Mouse (Mus musculus): Measurements from ENCODE around the gene Gm10188. TPM values are rescaled to one million over a fixed set of nuclear protein-coding genes. Genes with fewer than 3 reads are reported as not detected.

Gene Gm10188
- polyA plus RNA-seq, 1 experiment, result not detected

DNA sequence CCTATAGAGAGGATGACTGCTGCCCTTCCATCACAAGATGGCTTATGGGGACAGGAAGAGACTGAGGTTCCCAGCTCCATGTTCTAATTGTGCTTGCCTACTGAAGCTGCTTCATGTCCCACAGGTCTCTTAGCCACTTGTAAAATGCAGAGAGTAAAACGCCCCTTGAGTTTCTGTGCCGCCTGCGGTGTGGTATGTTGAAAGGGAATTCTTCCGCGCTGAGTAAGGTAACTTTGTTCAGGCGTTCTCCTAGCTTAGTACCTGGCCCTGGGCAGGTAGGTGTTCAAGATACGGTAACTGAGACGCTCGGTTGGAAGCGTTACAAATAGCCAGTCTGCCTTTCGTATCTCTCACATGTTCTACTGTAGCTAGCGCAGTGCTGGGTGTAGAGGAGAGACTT, 17.9 kb downstream of the Gm10188 start:
- 46% methylated on average over 12 of the region's 12 CpGs for WGBS
- H3K27ac ChIP-seq (ENCODE audit: insufficient read depth, low read depth, low read length), result no peak overlapping the region
- H3K4me1 ChIP-seq (ENCODE audit: control insufficient read depth, insufficient read depth, low read length), result peaks cover 43% of the 10 kb centered on the region
- TF ChIP-seq CTCF (IDR thresholded peaks at IDR 0.05; ENCODE audit: insufficient read depth, low read depth, low read length) (no peak), POLR2A (IDR thresholded peaks at IDR 0.05; ENCODE audit: insufficient read depth, low read depth, low read length) (no peak)
- H3K4me3 ChIP-seq (ENCODE audit: insufficient read depth, low read depth, low read length), result no peak overlapping the region

DNA sequence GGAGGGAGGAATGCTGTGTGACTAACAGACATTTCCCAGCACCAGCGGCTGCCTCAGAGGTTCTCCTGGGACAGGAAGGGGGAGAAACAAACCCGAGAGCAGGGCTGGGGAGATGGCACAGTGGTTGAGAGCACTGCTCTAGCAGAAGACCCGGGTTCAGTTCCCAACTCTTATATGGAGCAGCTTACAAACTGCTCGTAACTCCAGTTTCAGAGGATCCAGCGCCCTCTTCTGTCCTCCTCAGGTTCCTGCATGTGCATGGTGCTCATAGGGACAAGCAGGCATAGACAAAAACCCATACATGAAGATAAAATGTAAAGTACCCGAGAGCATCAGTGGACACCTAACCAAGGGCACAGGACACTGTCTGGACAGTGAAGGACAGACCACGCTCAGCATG, 18.6 kb downstream of the Gm10188 start:
- H3K4me3 ChIP-seq (ENCODE audit: insufficient read depth, low read depth, low read length), result no peak overlapping the region
- H3K27ac ChIP-seq (ENCODE audit: insufficient read depth, low read depth, low read length), result no peak overlapping the region
- 42% methylated on average over 7 of the region's 7 CpGs for WGBS
- peaks cover 46% of the 10 kb centered on the region for H3K4me1 ChIP-seq (ENCODE audit: control insufficient read depth, insufficient read depth, low read length)
- TF ChIP-seq POLR2A (IDR thresholded peaks at IDR 0.05; ENCODE audit: insufficient read depth, low read depth, low read length) (no peak), CTCF (IDR thresholded peaks at IDR 0.05; ENCODE audit: insufficient read depth, low read depth, low read length) (peak; percentile 23; the same call in 1 of the 2 replicates)

DNA sequence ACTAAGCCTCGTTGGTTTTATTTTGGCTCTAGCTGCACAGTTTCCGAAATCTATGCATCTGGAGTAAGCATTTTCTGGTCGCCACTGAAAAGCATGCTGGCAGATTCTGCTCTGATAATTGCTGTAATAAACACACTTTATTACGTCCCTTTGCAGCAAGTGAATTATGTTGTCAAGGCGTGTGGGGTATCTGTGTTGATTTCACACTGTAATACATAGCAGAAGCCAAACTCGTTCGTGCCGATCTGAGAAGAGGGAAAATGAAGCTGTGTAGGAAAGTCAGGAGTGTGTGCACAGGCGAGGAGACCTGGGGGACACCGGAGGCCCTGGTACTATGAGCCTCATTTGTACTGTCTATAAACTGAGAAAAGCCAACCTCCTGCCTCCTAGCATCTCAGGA, 20.2 kb downstream of the Gm10188 start:
- Histone ChIP-seq H3K27ac (ENCODE audit: insufficient read depth, low read depth, low read length) (peak overlapping the region; percentile 97), H3K4me3 (ENCODE audit: insufficient read depth, low read depth, low read length) (no peak overlapping the region), H3K4me1 (ENCODE audit: control insufficient read depth, insufficient read depth, low read length) (peaks cover 60% of the 10 kb centered on the region)
- WGBS, result 25% methylated on average over 10 of the region's 10 CpGs
- TF ChIP-seq CTCF (IDR thresholded peaks at IDR 0.05; ENCODE audit: insufficient read depth, low read depth, low read length), result no peak
- TF ChIP-seq POLR2A (IDR thresholded peaks at IDR 0.05; ENCODE audit: insufficient read depth, low read depth, low read length), result no peak

DNA sequence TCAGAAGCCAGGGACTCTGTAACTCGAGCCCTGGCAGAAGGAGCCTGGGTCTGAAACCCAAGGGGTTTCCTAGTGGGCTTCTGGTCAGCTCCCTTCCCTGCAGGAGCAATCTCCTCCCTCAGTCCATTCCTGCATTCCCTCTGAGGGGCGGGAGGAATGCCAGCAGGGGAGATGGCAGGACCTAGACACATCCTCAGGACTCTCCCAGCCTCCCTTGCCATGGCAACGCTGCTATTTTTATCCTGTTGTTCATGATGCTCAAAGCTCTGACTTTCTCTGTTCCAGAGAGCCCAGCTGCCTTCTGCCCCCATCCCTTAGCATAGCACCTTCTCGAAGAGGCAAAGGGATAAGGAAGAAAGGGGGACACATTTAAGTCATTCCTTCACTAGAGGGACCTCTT, 21.4 kb downstream of the Gm10188 start:
- H3K27ac ChIP-seq (ENCODE audit: insufficient read depth, low read depth, low read length), result peak overlapping the region; percentile 97
- TF ChIP-seq POLR2A (IDR thresholded peaks at IDR 0.05; ENCODE audit: insufficient read depth, low read depth, low read length) (no peak), CTCF (IDR thresholded peaks at IDR 0.05; ENCODE audit: insufficient read depth, low read depth, low read length) (no peak)
- peaks cover 73% of the 10 kb centered on the region for H3K4me1 ChIP-seq (ENCODE audit: control insufficient read depth, insufficient read depth, low read length)
- WGBS, result 2% methylated on average over 4 of the region's 4 CpGs
- no peak overlapping the region for H3K4me3 ChIP-seq (ENCODE audit: insufficient read depth, low read depth, low read length)

DNA sequence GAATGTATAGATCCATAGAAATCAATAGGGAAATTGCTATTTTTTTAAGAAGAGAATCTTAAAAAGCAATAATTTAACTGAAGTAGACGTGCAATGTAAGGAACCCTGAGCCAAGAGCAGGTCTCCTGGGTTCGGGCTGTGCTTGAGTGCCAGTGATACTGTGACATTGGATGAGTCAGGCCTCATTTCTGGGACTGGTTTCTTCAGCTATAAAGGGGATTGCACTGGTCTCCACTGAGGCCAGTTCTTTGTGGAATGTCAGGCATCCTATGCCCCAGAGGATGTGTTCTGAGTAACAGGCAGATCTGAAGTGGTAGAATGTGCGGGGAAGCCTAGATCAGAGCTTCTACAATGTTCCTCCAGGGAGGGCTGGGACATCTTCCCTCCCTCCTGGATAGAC, 22.7 kb downstream of the Gm10188 start:
- Histone ChIP-seq H3K27ac (ENCODE audit: insufficient read depth, low read depth, low read length) (peak overlapping the region; percentile 97), H3K4me3 (ENCODE audit: insufficient read depth, low read depth, low read length) (no peak overlapping the region), H3K4me1 (ENCODE audit: control insufficient read depth, insufficient read depth, low read length) (peaks cover 68% of the 10 kb centered on the region)
- 63% methylated on average over 3 of the region's 3 CpGs for WGBS
- TF ChIP-seq POLR2A (IDR thresholded peaks at IDR 0.05; ENCODE audit: insufficient read depth, low read depth, low read length), result no peak
- TF ChIP-seq CTCF (IDR thresholded peaks at IDR 0.05; ENCODE audit: insufficient read depth, low read depth, low read length), result no peak

DNA sequence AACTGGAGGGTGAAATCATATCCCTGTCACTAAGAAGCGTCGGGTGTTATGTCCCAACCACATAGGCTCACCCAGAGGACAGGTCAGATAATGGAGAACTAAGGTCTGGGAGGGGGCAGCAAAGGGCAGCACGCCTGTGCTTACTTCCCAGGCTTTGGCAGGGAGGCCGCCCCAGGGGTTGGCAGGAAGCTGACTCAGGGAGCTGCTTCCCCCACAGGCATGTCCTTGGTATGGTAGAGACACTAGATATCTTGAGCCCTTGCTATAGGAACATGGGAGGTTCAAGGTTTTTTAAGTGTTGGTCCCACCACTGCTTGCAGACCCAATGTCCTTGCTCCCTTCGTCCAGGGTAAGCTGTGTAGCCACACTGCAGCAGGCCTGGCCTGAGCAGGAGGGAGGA, 23.6 kb downstream of the Gm10188 start:
- H3K27ac ChIP-seq (ENCODE audit: insufficient read depth, low read depth, low read length), result peak overlapping the region; percentile 41
- WGBS, result 40% methylated on average over 5 of the region's 5 CpGs

DNA sequence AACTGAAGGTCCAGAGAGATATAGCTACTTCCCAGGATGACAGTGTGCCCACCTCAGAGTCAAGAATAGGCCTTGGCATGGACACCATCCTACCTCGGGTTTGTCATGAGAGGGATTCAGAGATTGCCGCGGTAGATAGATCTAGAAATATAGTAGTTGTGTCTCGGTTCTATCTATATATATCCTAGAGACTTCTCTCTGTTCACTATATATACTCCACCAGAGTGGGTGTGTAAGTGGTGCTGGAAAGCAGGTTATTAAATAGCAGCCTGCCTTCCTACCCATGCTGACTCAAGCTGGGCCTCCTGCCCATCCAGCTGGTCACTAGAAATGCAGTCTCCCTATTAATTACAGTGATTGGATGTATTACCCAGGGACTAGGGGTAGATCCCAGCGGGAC, 26.8 kb downstream of the Gm10188 start:
- Histone ChIP-seq H3K27ac (ENCODE audit: insufficient read depth, low read depth, low read length) (peak overlapping the region; percentile 76), H3K4me1 (ENCODE audit: control insufficient read depth, insufficient read depth, low read length) (peaks cover 70% of the 10 kb centered on the region), H3K4me3 (ENCODE audit: insufficient read depth, low read depth, low read length) (no peak overlapping the region)
- TF ChIP-seq POLR2A (IDR thresholded peaks at IDR 0.05; ENCODE audit: insufficient read depth, low read depth, low read length) (no peak), CTCF (IDR thresholded peaks at IDR 0.05; ENCODE audit: insufficient read depth, low read depth, low read length) (no peak)
- 37% methylated on average over 5 of the region's 5 CpGs for WGBS

More for the DNA sequence above, 23.6 kb downstream of the Gm10188 start:
- no peak overlapping the region for H3K4me3 ChIP-seq (ENCODE audit: insufficient read depth, low read depth, low read length)
- TF ChIP-seq CTCF (IDR thresholded peaks at IDR 0.05; ENCODE audit: insufficient read depth, low read depth, low read length) (no peak), POLR2A (IDR thresholded peaks at IDR 0.05; ENCODE audit: insufficient read depth, low read depth, low read length) (no peak)
- H3K4me1 ChIP-seq (ENCODE audit: control insufficient read depth, insufficient read depth, low read length), result peaks cover 69% of the 10 kb centered on the region

DNA sequence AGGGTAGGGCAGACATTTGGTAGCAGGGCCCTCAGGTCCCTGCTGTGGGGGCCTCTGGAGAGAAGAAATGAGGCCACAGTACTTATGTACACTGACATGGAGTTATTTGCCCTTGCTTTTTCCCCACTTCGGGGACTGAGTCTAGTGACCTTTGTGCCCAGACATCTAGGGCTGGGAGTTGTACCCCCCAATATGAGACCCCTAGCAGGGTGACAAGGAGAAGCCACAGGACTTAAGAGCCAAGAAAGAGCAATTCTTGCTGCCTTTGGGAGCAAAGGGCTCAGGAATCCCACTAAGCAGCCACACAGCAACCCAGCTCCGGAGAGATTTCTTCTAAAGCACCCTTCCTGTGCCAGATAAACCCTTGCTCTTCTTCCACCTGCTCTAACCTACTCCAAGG, 27.6 kb downstream of the Gm10188 start:
- Histone ChIP-seq H3K27ac (ENCODE audit: insufficient read depth, low read depth, low read length) (peak overlapping the region; percentile 76), H3K4me1 (ENCODE audit: control insufficient read depth, insufficient read depth, low read length) (peaks cover 68% of the 10 kb centered on the region), H3K4me3 (ENCODE audit: insufficient read depth, low read depth, low read length) (peak overlapping the region; percentile 64)
- 34% methylated on average over 2 of the region's 2 CpGs for WGBS
- TF ChIP-seq CTCF (IDR thresholded peaks at IDR 0.05; ENCODE audit: insufficient read depth, low read depth, low read length) (no peak), POLR2A (IDR thresholded peaks at IDR 0.05; ENCODE audit: insufficient read depth, low read depth, low read length) (no peak)

DNA sequence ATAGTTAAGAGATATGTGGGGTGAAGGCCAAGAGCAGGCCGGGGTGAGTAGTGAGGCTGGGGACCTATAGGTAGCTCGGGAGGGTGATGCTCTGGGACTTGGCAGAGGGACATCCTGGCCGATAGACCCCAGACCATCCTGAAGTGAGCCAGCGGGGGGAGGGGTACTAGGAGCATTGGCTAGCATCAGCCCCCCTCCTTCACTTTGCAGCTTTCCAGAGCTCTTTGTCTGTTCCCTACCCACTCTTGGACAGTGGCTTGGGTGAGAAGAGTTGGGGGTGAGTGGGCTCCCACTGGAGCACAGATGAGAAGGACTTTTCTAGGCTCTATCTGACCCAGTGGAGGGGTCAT, 28.1 kb downstream of the Gm10188 start:
- WGBS, result 30% methylated on average over 4 of the region's 4 CpGs
- TF ChIP-seq POLR2A (IDR thresholded peaks at IDR 0.05; ENCODE audit: insufficient read depth, low read depth, low read length), result no peak
- no peak for TF ChIP-seq CTCF (IDR thresholded peaks at IDR 0.05; ENCODE audit: insufficient read depth, low read depth, low read length)
- Histone ChIP-seq H3K27ac (ENCODE audit: insufficient read depth, low read depth, low read length) (peak overlapping the region; percentile 76), H3K4me3 (ENCODE audit: insufficient read depth, low read depth, low read length) (peak overlapping the region; percentile 64), H3K4me1 (ENCODE audit: control insufficient read depth, insufficient read depth, low read length) (peaks cover 71% of the 10 kb centered on the region)

Measured in olfactory bulb, adult 2 months (tissue).